Mouse (Mus musculus): ENCODE results near the gene Higd1c.
"Not testable (repeated sequence)": the region's sequence is repeated elsewhere in the genome, so short reads cannot be mapped to it uniquely, and the experiment has no call there.

The Higd1c gene

GRCm38 (mm10) chr15:100353399-100353798 is 10.9 kb upstream of the Higd1c start:
- not testable (repeated sequence) for DNase-seq (ENCODE audit: inconsistent age in 2 of 2, low spot score in 1 of 2)

DNA sequence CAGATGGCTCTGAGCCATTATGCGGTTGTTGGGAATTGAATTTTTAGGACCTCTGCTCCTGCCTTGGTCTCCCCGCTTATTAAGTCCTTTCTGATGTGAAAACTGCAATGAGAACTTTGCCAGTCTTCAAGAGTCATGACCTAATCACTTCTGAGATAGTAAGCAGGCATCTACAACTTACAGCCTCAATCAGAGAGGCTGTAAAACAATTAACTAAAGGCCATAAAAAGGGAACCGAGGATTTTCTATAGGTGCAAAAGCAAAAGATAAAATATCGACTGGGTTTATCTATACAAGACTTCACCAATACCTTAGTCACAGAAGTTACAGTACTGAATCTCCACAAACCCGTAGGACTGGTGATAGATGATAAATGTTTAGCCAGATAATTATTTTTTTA is 8.5 kb upstream of the Higd1c start:
- no peak for DNase-seq (ENCODE audit: inconsistent age in 2 of 2, low spot score in 1 of 2)

- not testable (repeated sequence) for DNase-seq (ENCODE audit: inconsistent age in 2 of 2, low spot score in 1 of 2)
Observed at GRCm38 (mm10) chr15:100365967-100366366, 1.6 kb downstream of the Higd1c start.

- DNase-seq (ENCODE audit: inconsistent age in 2 of 2, low spot score in 1 of 2): no peak
Observed at GRCm38 (mm10) chr15:100367119-100367518, 2.8 kb downstream of the Higd1c start.

GRCm38 (mm10) chr15:100375066-100375465 is 10.7 kb downstream of the Higd1c start:
- peak; percentile 56 to 83 for DNase-seq (ENCODE audit: inconsistent age in 2 of 2, low spot score in 1 of 2)

DNA sequence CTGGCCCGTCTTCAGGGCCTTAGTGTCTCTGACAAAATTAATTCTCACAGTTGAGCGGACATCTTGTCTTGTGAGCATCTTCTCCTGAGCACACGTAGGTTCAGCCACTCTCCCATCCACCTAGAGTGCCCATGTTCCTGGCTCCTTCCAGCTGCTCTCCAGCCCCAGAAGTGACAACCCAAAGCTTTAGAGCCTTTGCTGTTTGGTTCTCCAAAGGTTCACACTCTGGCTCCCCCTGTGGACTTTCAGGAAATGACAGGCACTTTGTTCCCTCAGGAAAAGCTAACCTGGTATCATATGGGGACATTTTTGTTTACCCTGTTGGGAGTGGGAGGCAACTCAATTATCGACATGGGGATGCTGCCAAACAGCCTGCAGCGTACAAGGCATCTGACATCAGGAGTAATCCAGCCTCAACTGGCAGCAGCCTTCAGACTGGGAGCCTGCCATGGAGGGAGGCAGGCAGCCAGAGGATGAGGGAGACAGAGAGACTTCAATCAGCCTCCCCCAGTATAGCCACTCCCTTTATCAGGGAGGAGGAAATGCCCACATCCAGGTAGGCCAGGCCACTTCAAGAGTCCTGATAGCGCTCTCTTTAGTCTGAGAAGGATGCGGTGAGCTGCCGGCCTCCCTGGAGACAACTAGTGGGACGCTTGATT is 13.6 kb downstream of the Higd1c start:
- DNase-seq (ENCODE audit: inconsistent age in 2 of 2, low spot score in 1 of 2): peak in 1 of 2 experiments; percentile 59

DNA sequence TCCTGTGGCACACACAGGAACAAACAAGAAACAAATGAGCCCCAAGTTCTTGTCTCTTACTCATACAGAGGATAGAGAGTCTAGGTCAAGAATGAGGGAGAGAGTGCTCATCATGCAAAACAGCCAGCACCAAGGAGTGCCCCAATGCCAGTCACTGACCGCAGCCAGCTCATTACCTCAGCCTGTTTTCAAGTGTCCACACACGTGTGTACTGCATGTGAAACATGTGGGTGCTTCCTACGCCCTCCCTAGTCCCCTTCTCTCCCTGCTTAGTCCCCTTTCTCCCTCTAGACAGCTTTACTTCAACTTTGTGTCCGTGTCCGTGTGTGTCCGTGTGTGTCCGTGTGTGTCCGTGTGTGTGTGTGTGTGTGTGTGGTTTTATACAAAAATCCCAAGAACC is 15.3 kb downstream of the Higd1c start:
- DNase-seq (ENCODE audit: inconsistent age in 2 of 2, low spot score in 1 of 2): no peak

GRCm38 (mm10) chr15:100380104-100380503 is 15.8 kb downstream of the Higd1c start:
- no peak for DNase-seq (ENCODE audit: inconsistent age in 2 of 2, low spot score in 1 of 2)

DNA sequence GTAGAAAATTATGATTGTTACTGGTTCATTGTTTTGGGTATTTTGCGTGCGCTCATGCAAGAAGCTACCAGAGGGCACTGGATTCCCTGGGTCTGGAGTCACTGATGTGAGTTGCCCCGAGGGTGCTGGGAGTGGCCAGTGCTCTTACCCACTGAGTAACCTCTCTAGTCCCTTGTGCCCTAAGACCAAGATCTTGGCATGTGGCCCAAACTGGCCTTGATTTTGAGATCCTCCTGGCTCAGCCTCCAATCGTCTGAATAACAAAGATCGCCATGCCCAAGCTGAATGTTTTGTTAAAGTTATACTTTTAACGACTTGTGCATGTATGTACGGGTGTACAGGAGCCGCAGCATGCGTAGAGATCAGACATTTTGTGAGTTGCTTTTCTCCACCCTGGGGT is 21.4 kb downstream of the Higd1c start:
- no peak for DNase-seq (ENCODE audit: inconsistent age in 2 of 2, low spot score in 1 of 2)

- no peak for DNase-seq (ENCODE audit: inconsistent age in 2 of 2, low spot score in 1 of 2)
Observed at GRCm38 (mm10) chr15:100387544-100388223, 23.3 kb downstream of the Higd1c start.

- DNase-seq (ENCODE audit: inconsistent age in 2 of 2, low spot score in 1 of 2): no peak
Observed at GRCm38 (mm10) chr15:100388224-100388835, 24.0 kb downstream of the Higd1c start.

DNA sequence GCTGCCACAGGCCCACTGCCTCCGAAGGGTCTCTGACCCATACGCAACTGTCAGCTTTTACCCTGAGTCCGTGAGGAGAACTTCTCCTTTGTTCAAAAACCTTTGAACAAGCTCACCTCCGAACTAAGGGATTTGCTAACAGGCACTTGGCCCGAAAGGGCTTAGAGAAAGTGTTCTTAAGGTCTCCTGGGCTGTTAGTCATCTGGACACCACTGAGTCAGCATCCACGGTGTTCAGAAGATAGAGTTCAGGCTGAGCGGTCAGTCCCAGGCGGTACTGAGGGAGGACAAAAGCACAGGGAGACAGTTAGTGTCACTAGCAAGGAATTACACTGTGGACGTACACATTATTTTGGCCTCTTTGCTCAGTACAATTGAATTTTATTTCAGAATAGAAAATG is 24.5 kb downstream of the Higd1c start:
- peak; percentile 66 to 72 for DNase-seq (ENCODE audit: inconsistent age in 2 of 2, low spot score in 1 of 2)

GRCm38 (mm10) chr15:100391066-100391465 is 26.7 kb downstream of the Higd1c start:
- DNase-seq (ENCODE audit: inconsistent age in 2 of 2, low spot score in 1 of 2): peak in 1 of 2 experiments; percentile 54

- no peak for DNase-seq (ENCODE audit: inconsistent age in 2 of 2, low spot score in 1 of 2)
Observed at GRCm38 (mm10) chr15:100391599-100391998, 27.3 kb downstream of the Higd1c start.

- DNase-seq (ENCODE audit: inconsistent age in 2 of 2, low spot score in 1 of 2): no peak
Observed at GRCm38 (mm10) chr15:100393016-100393415, 28.7 kb downstream of the Higd1c start.

DNA sequence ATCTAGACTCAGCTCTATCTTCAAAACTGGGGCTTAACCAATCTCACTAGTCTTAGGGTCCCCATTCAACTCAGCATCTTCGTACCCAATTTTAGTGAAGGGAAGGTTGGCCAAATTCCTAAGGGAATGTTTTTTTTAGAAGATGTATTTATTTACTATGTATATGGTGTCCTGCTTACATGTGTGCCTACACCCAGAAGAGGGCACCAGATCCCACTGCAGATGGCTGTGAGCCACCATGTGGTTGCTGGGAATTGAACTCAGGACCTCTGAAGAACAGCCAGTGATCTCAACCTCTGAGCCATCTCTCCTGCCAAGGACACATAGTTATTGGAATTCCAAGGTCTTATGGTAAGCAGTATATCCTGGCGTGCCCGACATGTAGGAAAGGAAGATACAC is 31.2 kb downstream of the Higd1c start:
- no peak for DNase-seq (ENCODE audit: inconsistent age in 2 of 2, low spot score in 1 of 2)

DNA sequence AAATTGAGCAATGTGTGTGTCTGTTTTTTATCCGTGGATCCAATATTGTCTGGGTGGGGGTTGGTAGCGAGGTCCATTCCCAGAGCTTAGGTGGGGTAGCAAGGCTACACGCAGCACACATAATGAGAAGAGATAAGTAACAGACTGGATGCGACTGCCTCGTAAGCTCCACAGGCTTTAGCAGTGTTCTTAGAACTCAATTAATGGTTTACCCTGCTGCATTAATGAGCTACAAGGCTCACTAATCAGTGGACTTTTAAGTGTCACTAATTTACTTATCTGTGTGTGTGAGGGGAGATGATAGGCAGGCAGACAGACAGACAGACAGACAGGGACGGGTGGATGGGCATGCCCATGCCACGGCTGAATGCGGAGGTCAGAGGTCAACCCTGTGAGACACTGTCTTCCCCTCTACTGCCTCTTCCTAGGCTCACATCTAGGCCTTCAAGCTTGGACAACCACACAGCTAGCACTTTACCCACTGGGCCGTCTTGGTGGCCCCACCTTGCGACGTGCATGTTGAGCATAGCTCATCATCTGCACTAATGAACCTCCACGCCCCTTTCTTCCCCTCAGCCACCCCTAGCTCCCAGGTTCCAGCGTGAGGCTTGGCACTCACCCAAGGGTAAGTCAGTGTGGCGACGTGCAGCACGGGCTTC is 36.4 kb downstream of the Higd1c start:
- no peak for DNase-seq (ENCODE audit: inconsistent age in 2 of 2, low spot score in 1 of 2)

GRCm38 (mm10) chr15:100401811-100402210 is 37.5 kb downstream of the Higd1c start:
- no peak for DNase-seq (ENCODE audit: inconsistent age in 2 of 2, low spot score in 1 of 2)

DNA sequence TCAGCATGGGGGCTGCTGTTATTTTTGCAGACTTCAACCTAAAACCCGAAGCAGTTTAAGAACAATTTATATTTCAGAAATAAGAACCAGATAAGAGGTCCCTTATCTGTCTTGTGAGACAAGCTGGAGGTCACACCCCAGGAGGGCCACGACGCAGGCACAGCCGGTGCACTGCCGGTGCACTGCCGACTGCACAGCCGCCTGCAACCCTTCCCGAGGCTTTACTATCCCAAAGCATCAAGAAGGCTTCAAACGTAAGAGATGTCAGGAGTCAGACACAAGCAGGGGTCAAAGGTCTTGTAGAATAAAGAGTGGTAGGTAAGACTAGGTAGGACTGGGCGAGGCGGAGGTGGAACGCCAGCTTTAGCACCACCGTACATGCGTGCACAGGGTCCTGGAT is 38.0 kb downstream of the Higd1c start:
- peak in 1 of 2 experiments; percentile 59 for DNase-seq (ENCODE audit: inconsistent age in 2 of 2, low spot score in 1 of 2)

GRCm38 (mm10) chr15:100402798-100403197 is 38.5 kb downstream of the Higd1c start:
- DNase-seq (ENCODE audit: inconsistent age in 2 of 2, low spot score in 1 of 2): peak; percentile 67 to 79

DNA sequence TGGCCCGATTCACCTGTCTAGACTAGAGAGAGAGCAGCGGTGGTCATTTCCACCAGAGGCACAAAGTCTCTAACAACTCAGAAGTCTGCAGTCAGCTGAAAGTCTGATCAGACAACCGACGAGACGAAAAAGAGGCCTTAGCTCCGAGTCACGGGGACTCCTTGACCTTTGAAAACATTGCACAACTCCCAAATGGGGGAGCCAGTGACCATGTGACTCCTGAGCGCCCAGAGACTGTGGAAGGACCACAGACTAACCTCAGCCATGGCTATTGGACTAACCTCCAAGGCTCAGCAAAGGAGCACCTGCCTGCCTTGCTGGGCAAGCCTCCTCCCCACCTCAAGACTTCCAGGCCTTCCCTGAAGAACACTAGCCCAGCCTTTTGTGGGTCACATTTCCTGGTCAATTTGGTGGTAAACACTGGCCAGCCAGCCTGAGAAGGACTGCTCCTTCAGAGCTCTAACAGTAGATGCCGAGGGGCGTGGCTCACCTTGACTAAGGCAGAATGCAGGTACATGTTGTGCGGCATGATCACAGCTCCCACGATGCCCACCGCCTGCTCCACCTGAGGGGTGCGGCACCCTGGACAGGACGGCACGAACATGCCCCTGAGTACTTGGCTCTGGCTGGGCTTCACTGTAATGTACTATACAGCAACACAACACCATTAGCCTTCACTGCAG is 39.1 kb downstream of the Higd1c start:
- peak; percentile 76 to 90 for DNase-seq (ENCODE audit: inconsistent age in 2 of 2, low spot score in 1 of 2)

Data from adrenal gland, adult (tissue).